Mouse (Mus musculus): ENCODE measurements around the gene Olfr1508.
"Not testable (repeated sequence)": the region's sequence is repeated elsewhere in the genome, so short reads cannot be mapped to it uniquely, and the experiment has no call there.

The Olfr1508 gene

GRCm38 (mm10) chr14:52467395-52467794 lies at the start of gene Olfr1508:
Olfr1508 (minus strand) TSS chr14:52467495.
- no peak for DNase-seq (ENCODE audit: low spot score)

GRCm38 (mm10) chr14:52495516-52495915 lies 28.2 kb upstream of the Olfr1508 start, which contains the start of gene Olfr1507:
Olfr1507 (minus strand) TSS chr14:52495749.
- DNase-seq (ENCODE audit: low spot score): no peak

- no peak for DNase-seq (ENCODE audit: low spot score)
Observed at GRCm38 (mm10) chr14:52465738-52466137, 1.6 kb downstream of the Olfr1508 start.

- no peak for DNase-seq (ENCODE audit: low spot score)
Observed at GRCm38 (mm10) chr14:52461928-52462327, 5.4 kb downstream of the Olfr1508 start.

- DNase-seq (ENCODE audit: low spot score): no peak
Observed at GRCm38 (mm10) chr14:52451138-52451537, 16.2 kb downstream of the Olfr1508 start.

- no peak for DNase-seq (ENCODE audit: low spot score)
Observed at GRCm38 (mm10) chr14:52442690-52443089, 24.6 kb downstream of the Olfr1508 start, which contains the start of gene Olfr1509. Olfr1509 (plus strand) TSS chr14:52442990.

- no peak for DNase-seq (ENCODE audit: low spot score)
Observed at GRCm38 (mm10) chr14:52427686-52428085, 39.6 kb downstream of the Olfr1508 start.

- DNase-seq (ENCODE audit: low spot score): no peak
Observed at GRCm38 (mm10) chr14:52414273-52414672, 53.0 kb downstream of the Olfr1508 start, which contains the start of gene Olfr1510. Olfr1510 (minus strand) TSS chr14:52414373.

- DNase-seq (ENCODE audit: low spot score): not testable (repeated sequence)
Observed at GRCm38 (mm10) chr14:52410142-52410919, 57.0 kb downstream of the Olfr1508 start.
